Mouse (Mus musculus) neural tube, embryonic 11.5 days (tissue): ENCODE measurements around the gene Gm11596. TPM values are rescaled to one million over a fixed set of nuclear protein-coding genes. Genes with fewer than 3 reads are reported as not detected.
"Not testable (repeated sequence)": the region's sequence is repeated elsewhere in the genome, so short reads cannot be mapped to it uniquely, and the experiment has no call there.

Experiments used
- ATAC-seq: fragments of 200-750 bp; cut with Nextera tagmentation; 2 replicates; pipeline ENCODE4 v1.8.0; 2017; ENCODE audit warnings: moderate number of reproducible peaks, mild to moderate bottlenecking, moderate TSS enrichment, moderate library complexity; ENCODE audit not compliant: insufficient read depth, low FRiP score, low TSS enrichment
- DNase-seq: peaks from one replicate; pipeline ENCODE4 v3.0.0-alpha.2; 2015; ENCODE audit warnings: low spot score
- H3K27ac ChIP-seq: fragments of 300-500 bp; sonication (generic); 2 replicates; pipeline ENCODE4 v1.5.1; 2014; ENCODE audit warnings: low read depth, mild to moderate bottlenecking, low read length
- H3K27me3 ChIP-seq: fragments of 300-500 bp; sonication (generic); 2 replicates; pipeline ENCODE4 v1.6.1; 2014; ENCODE audit warnings: mild to moderate bottlenecking, low read length, mixed read lengths; ENCODE audit not compliant: control insufficient read depth, insufficient read depth
- H3K36me3 ChIP-seq: fragments of 300-500 bp; sonication (generic); 2 replicates; pipeline ENCODE4 v1.6.1; 2014; ENCODE audit warnings: mild to moderate bottlenecking, low read length, moderate library complexity, mixed read lengths; ENCODE audit not compliant: control insufficient read depth, insufficient read depth
- H3K4me1 ChIP-seq: fragments of 300-500 bp; sonication (generic); 2 replicates; pipeline ENCODE4 v1.6.1; 2014; ENCODE audit warnings: low read length, mixed read lengths; ENCODE audit not compliant: control insufficient read depth, insufficient read depth
- H3K4me2 ChIP-seq: fragments of 300-500 bp; sonication (generic); 2 replicates; pipeline ENCODE4 v1.6.1; 2014; ENCODE audit warnings: low read depth, mild to moderate bottlenecking, moderate library complexity
- H3K4me3 ChIP-seq: fragments of 300-500 bp; sonication (generic); 2 replicates; pipeline ENCODE4 v1.5.1; 2014; ENCODE audit warnings: low read depth, low read length
- H3K9ac ChIP-seq: fragments of 300-500 bp; sonication (generic); 2 replicates; pipeline ENCODE4 v1.6.1; 2014; ENCODE audit warnings: mild to moderate bottlenecking, low read length
- H3K9me3 ChIP-seq: fragments of 300-500 bp; sonication (generic); 2 replicates; pipeline ENCODE4 v1.6.1; 2016; ENCODE audit warnings: low read length; ENCODE audit not compliant: control insufficient read depth
- WGBS: fragments of 180-500 bp; shearing (Covaris S2); extraction: QIAGEN DNeasy Blood & Tissue Kit; methylation state at CpG from one replicate; pipeline ENCODE4 v1.1.7; 2014; 5-methylcytosine and 5-hydroxymethylcytosine counted together
- polyA plus RNA-seq: library from polyadenylated mRNA; unstranded; fragments of >200 nt; fragmentation: Nextera tagmentation; extraction: Ambion mirVana; gene quantifications from 2 replicates; pipeline ENCODE4 v1.2.1, GENCODE M21; 2014

Gene Gm11596
- polyA plus RNA-seq = not detected in 2 replicates

GRCm38 (mm10) chr11:99793367-99793766, at the start of gene Gm11596:
Gene Gm11596, minus strand, starts transcription at chr11:99793467.
- Histone ChIP-seq H3K27ac (no peak within 1 kb of the TSS), H3K9me3 (no peaks in the 10 kb centered on the region), H3K27me3 (no peaks in the 10 kb centered on the region), H3K4me1 (no peaks in the 10 kb centered on the region), H3K4me3 (no peak within 1 kb of the TSS), H3K4me2 (no peak within 1 kb of the TSS), H3K9ac (no peak within 1 kb of the TSS), H3K36me3 (no peaks in the 10 kb centered on the region)
- DNase-seq = no peak
- no peak for ATAC-seq
- 82% methylated on average over 2 of the region's 2 CpGs for WGBS

GRCm38 (mm10) chr11:99842185-99842584, 48.9 kb upstream of the Gm11596 start:
- no peak for ATAC-seq
- H3K27ac ChIP-seq = no peak overlapping the region
- H3K4me1 ChIP-seq = no peaks in the 10 kb centered on the region
- no peak for DNase-seq
- no peak overlapping the region for H3K4me3 ChIP-seq
- H3K9me3 ChIP-seq = no peaks in the 10 kb centered on the region
- H3K9ac ChIP-seq = no peak overlapping the region
- WGBS = 61% methylated on average over 1 of the region's 1 CpGs
- H3K4me2 ChIP-seq = no peak overlapping the region
- H3K36me3 ChIP-seq = no peaks in the 10 kb centered on the region
- H3K27me3 ChIP-seq = no peaks in the 10 kb centered on the region

GRCm38 (mm10) chr11:99837966-99838365, 44.7 kb upstream of the Gm11596 start, which contains the start of gene 2300003K06Rik:
Gene 2300003K06Rik, minus strand, starts transcription at chr11:99838066.
- 75% methylated on average over 1 of the region's 1 CpGs for WGBS
- H3K9me3 ChIP-seq = no peaks in the 10 kb centered on the region
- H3K9ac ChIP-seq = no peak within 1 kb of the TSS
- ATAC-seq (no peak), DNase-seq (no peak)
- H3K4me1 ChIP-seq = no peaks in the 10 kb centered on the region
- H3K36me3 ChIP-seq = no peaks in the 10 kb centered on the region
- no peak within 1 kb of the TSS for H3K4me2 ChIP-seq
- H3K4me3 ChIP-seq = no peak within 1 kb of the TSS
- H3K27me3 ChIP-seq = no peaks in the 10 kb centered on the region
- no peak within 1 kb of the TSS for H3K27ac ChIP-seq

- not testable (repeated sequence) for H3K4me1 ChIP-seq, H3K4me2 ChIP-seq, H3K27me3 ChIP-seq, DNase-seq, ATAC-seq, H3K27ac ChIP-seq, H3K9ac ChIP-seq, H3K4me3 ChIP-seq, H3K36me3 ChIP-seq, H3K9me3 ChIP-seq
- WGBS = 94% methylated on average over 2 of the region's 2 CpGs
Measured at GRCm38 (mm10) chr11:99815566-99815965, 22.3 kb upstream of the Gm11596 start, which contains the start of gene Gm11564. Gene Gm11564, minus strand, starts transcription at chr11:99815666.

GRCm38 (mm10) chr11:99809792-99810191, 16.5 kb upstream of the Gm11596 start, which contains the start of gene Krtap4-13:
Gene Krtap4-13, minus strand, starts transcription at chr11:99809892.
- DNase-seq, H3K9me3 ChIP-seq, H3K4me3 ChIP-seq, H3K4me1 ChIP-seq, H3K4me2 ChIP-seq, H3K27ac ChIP-seq, H3K9ac ChIP-seq, ATAC-seq, H3K36me3 ChIP-seq, H3K27me3 ChIP-seq: not testable (repeated sequence)

- H3K4me1 ChIP-seq, H3K9ac ChIP-seq, H3K36me3 ChIP-seq, H3K27ac ChIP-seq, H3K27me3 ChIP-seq, H3K4me2 ChIP-seq, H3K9me3 ChIP-seq, DNase-seq, H3K4me3 ChIP-seq, ATAC-seq: not testable (repeated sequence)
- WGBS = no CpG with 5 or more reads among the region's 1 CpGs
Measured at GRCm38 (mm10) chr11:99804346-99804745, 11.1 kb upstream of the Gm11596 start, which contains the start of gene Gm11554. Gene Gm11554, minus strand, starts transcription at chr11:99804446.

- not testable (repeated sequence) for DNase-seq, ATAC-seq, H3K4me1 ChIP-seq, H3K9me3 ChIP-seq, H3K27me3 ChIP-seq, H3K4me2 ChIP-seq, H3K36me3 ChIP-seq, H3K27ac ChIP-seq, H3K9ac ChIP-seq, H3K4me3 ChIP-seq
- no CpG with 5 or more reads among the region's 1 CpGs for WGBS
Measured at GRCm38 (mm10) chr11:99798832-99799231, 5.6 kb upstream of the Gm11596 start, which contains the start of gene Gm11569. Gene Gm11569, minus strand, starts transcription at chr11:99798932.

GRCm38 (mm10) chr11:99784900-99785299, 8.4 kb downstream of the Gm11596 start, which contains the start of gene Krtap4-9:
Gene Krtap4-9, plus strand, starts transcription at chr11:99785200.
- DNase-seq, H3K9me3 ChIP-seq, H3K36me3 ChIP-seq, H3K27me3 ChIP-seq, ATAC-seq, H3K4me2 ChIP-seq, H3K27ac ChIP-seq, H3K4me1 ChIP-seq, H3K4me3 ChIP-seq, H3K9ac ChIP-seq: not testable (repeated sequence)

GRCm38 (mm10) chr11:99780604-99781003, 12.7 kb downstream of the Gm11596 start, which contains the start of gene Krtap4-8:
Gene Krtap4-8, minus strand, starts transcription at chr11:99780704.
- no peak within 1 kb of the TSS for H3K27ac ChIP-seq
- DNase-seq (no peak), ATAC-seq (no peak)
- no peak within 1 kb of the TSS for H3K4me2 ChIP-seq
- H3K27me3 ChIP-seq = no peaks in the 10 kb centered on the region
- H3K4me3 ChIP-seq = no peak within 1 kb of the TSS
- H3K9ac ChIP-seq = no peak within 1 kb of the TSS
- no peaks in the 10 kb centered on the region for H3K36me3 ChIP-seq
- 92% methylated on average over 2 of the region's 2 CpGs for WGBS
- no peaks in the 10 kb centered on the region for H3K9me3 ChIP-seq
- peaks cover 5% of the 10 kb centered on the region; the same call in 1 of the 2 replicates for H3K4me1 ChIP-seq
